Mouse (Mus musculus) heart, postnatal 25 days (tissue): Measurements from ENCODE around the gene Gtf2h3. TPM values are rescaled to one million over a fixed set of nuclear protein-coding genes. Genes with fewer than 3 reads are reported as not detected.
A peak's percentile ranks its signal among the peaks of the same experiment; 100 is the strongest.
"Not testable (repeated sequence)": the region's sequence is repeated elsewhere in the genome, so short reads cannot be mapped to it uniquely, and the experiment has no call there.

ENCODE experiments used
- DNase-seq: peaks from one replicate; pipeline ENCODE4 v3.0.0; 2022; ENCODE audit warnings: low spot score
- intact Hi-C: fragments of 180-260 bp; cut with DNase I; formaldehyde crosslinking; loops from one replicate; pipeline ENCODE4 v1.15.1; 2025
- total RNA-seq, 2 experiments: library from RNA; stranded (reverse); gene quantifications; 2 replicates each; pipeline ENCODE4 v1.2.3; 2021

The Gtf2h3 gene
- total RNA-seq, 2 experiments from 2014 or later = 19.8 to 22.6 TPM

DNA sequence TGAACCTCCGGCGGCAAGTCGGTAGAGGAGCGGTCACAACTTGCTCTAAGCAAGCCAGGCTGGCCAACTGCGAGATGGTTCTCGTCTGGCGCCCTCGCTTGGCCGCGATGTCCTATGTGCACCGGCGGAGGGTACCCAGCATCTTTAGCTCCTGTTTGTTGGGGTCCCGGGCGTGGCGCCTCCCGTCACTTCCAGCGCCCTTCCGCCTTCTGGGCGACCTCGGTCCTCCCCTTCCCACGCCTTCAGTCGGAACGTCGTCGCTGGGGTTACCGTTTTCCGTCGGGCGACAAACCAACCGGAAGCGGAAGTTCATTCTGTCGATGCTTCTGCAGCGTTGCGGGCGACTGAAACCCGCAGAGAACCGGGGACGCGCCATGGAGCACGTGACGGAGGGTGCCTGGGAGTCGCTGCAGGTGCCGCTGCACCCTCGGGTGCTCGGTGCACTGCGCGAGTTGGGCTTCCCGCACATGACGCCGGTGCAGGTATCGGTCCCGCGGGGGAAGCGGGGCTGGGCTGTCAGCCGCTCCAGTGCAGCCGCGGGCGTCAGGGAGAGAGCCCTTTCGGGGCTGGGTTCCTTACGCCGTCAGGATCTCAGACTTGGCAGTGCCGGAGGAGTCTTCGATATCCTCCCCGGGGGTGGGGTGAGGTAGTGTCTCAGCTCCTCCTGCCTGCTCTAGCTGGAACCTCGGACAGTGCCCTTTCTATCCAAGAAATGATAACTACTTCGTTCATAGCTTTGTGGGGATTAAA, 26.2 kb upstream of the Gtf2h3 start, which contains the start of gene Ddx55:
Gene Ddx55, plus strand, starts transcription at position 307 of the 750 bp plus-strand sequence.
- intact Hi-C loops = loop anchor here (2.0 kb wide), 1 partner anchor 26 kb away; the partner anchor contains the start of genes Eif2b1 and Gtf2h3

DNA sequence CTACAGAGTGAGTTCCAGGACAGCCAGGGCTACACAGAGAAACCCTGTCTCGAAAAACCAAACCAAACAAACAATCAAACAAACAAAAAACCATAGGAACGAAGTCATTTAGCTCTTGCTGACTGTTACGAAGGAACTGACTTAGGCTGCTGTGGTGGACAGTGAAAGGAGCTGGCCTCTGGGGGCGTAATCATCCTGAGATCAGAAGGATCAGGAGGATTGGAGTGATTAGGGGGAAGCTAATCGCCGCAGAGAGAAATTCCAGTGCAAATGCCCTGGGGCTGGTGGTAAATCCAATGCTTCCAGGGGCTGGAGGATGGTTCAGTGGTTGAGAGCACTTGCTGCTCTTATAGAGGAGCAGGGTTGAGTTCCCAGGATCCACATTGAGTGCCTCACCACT, 25.3 kb upstream of the Gtf2h3 start:
- intact Hi-C loops = loop anchor here (2.0 kb wide), 1 partner anchor 25 kb away; the partner anchor contains the start of genes Eif2b1 and Gtf2h3
- no peak for DNase-seq

More for the DNA sequence above, 26.2 kb upstream of the Gtf2h3 start, which contains the start of gene Ddx55:
- peak; percentile 82 for DNase-seq

DNA sequence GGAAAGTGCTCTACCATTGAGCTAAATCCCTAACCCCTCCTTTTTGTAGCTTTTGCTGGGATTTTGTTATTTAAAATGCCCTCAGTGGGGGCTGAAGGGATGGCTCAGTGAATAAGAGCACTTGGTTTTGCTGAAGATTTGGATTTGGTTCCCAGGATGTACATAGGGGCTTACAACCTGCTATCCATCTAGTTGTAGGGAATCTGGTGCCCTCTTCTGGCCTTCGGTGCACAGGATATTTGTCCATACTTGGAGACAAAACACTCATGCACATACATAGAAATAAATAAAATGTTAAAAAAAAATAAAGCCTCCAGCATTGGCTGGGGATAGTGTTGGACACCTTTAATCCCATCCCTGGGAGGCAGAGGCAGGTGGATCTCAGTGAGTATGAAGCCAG, 23.8 kb upstream of the Gtf2h3 start:
- intact Hi-C loops = no loop called here
- no peak for DNase-seq

DNA sequence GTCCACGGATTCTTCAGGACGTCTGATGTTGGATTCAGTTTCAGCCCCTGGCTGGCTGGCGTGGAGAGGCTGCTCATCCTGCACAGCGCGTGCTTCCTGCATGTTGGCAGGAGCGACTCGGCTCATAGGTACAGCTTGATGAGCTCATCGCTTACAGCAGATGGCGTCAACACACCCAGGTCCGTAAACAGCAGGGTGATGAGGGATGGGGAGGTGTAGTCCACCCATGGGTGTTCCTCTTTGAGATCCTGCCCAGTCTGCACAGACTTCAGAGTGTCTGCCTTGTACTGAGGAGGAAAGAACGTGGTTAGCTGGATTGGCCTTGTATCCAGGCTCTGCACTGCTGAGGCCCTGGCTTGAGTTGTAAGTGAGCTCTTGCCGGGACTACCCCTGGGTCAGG, 7.9 kb upstream of the Gtf2h3 start:
- intact Hi-C loops = no loop called here
- DNase-seq = no peak

- intact Hi-C loops = no loop called here
- DNase-seq = no peak
These were observed 3.5 kb upstream of the Gtf2h3 start for GRCm38 (mm10) chr5:124575467-124575866.

DNA sequence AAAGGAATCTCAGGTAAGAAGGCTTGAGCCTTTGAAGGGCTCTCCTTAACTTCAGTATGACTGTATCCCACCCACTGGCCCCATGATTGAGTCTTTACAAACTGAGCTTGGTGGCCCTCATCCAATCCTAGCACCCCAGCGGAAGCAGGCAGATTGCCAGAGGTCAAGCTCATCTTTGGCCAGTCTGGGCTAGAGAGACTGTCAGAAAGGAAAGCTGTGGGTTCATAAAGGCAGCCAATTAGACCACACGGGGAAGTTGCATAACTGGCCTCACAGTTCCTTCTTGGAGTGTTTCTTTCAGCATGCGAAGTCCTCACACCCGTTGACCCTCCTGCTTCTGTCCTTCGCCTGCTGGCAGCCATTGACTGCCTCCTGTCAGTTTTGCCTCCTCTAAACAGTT, 3.6 kb downstream of the Gtf2h3 start:
- no peak for DNase-seq
- intact Hi-C loops = no loop called here

- DNase-seq = no peak
- intact Hi-C loops = no loop called here
These were observed 13.8 kb downstream of the Gtf2h3 start for GRCm38 (mm10) chr5:124592768-124593167.

GRCm38 (mm10) chr5:124598224-124599174, 19.6 kb downstream of the Gtf2h3 start:
- DNase-seq = peak; percentile 91
- intact Hi-C loops = no loop called here

DNA sequence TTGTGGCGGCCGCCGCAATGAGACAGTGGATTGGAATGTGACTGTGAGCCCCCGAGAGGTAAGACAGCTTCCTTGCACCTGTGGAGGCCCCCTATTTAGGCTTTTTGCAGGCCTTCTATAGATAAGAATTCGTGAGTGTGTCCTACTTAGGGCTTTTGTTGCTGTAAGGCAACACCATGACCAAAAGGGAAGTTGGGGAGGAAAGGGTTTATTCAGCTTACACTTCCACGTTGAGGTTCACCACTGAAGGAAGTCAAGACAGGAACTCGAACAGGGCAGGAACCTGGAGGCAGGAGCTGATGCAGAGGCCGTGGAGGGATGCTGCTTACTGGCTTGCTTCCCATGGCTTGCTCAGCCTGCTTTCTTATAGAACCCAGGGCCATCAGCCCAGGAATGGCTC, 20.8 kb downstream of the Gtf2h3 start:
- not testable (repeated sequence) for DNase-seq
- intact Hi-C loops = loop anchor here (5.0 kb wide), 1 partner anchor 268 kb away; no protein-coding TSS in a partner anchor

DNA sequence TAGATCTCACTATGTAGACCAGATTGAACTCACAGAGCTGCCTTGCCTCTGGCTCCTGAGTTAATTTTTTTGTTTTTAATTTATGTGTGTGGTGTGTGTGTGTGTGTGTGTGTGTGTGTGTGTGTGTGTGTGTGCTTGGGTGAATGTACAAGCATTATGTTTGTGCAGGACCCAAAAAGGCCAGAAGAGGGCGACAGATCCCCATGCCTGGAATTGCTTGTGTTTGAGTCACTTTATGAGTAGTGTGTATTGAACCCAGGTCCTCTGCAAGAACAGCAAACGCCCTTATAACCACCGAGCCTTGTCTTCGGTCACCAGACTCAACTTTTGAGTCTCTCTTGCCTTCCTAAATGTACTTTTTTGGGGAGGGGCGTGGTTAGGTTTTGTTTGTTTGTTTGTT, 23.4 kb downstream of the Gtf2h3 start:
- DNase-seq = no peak
- intact Hi-C loops = loop anchor here (5.0 kb wide), 1 partner anchor 265 kb away; no protein-coding TSS in a partner anchor

- no peak for DNase-seq
- intact Hi-C loops = loop anchor here (5.0 kb wide), 1 partner anchor 263 kb away; no protein-coding TSS in a partner anchor
These were observed 25.4 kb downstream of the Gtf2h3 start for GRCm38 (mm10) chr5:124604296-124604695.

GRCm38 (mm10) chr5:124605041-124605622, 26.2 kb downstream of the Gtf2h3 start:
- intact Hi-C loops = no loop called here
- DNase-seq = no peak

GRCm38 (mm10) chr5:124610965-124611364, 32.0 kb downstream of the Gtf2h3 start:
- intact Hi-C loops = no loop called here
- no peak for DNase-seq

GRCm38 (mm10) chr5:124614709-124615108, 35.8 kb downstream of the Gtf2h3 start:
- no peak for DNase-seq
- intact Hi-C loops = no loop called here

- DNase-seq = no peak
- intact Hi-C loops = no loop called here
These were observed 39.8 kb downstream of the Gtf2h3 start for GRCm38 (mm10) chr5:124618711-124619110.

GRCm38 (mm10) chr5:124621362-124621761, 42.4 kb downstream of the Gtf2h3 start:
- intact Hi-C loops = no loop called here
- DNase-seq = no peak

GRCm38 (mm10) chr5:124622890-124623289, 44.0 kb downstream of the Gtf2h3 start:
- no peak for DNase-seq
- intact Hi-C loops = no loop called here

- no peak for DNase-seq
- intact Hi-C loops = no loop called here
These were observed 45.4 kb downstream of the Gtf2h3 start for GRCm38 (mm10) chr5:124624291-124624690.

GRCm38 (mm10) chr5:124628448-124629363, 49.8 kb downstream of the Gtf2h3 start, which contains the start of gene Atp6v0a2:
Gene Atp6v0a2 (plus strand): TSS chr5:124628576.
- intact Hi-C loops = no loop called here
- peak; percentile 87 for DNase-seq
